Mouse (Mus musculus): ENCODE data around the gene Bach1. TPM values are rescaled to one million over a fixed set of nuclear protein-coding genes. Genes with fewer than 3 reads are reported as not detected.

Gene Bach1
- polyA plus RNA-seq, 1 experiment: 29.1 TPM

DNA sequence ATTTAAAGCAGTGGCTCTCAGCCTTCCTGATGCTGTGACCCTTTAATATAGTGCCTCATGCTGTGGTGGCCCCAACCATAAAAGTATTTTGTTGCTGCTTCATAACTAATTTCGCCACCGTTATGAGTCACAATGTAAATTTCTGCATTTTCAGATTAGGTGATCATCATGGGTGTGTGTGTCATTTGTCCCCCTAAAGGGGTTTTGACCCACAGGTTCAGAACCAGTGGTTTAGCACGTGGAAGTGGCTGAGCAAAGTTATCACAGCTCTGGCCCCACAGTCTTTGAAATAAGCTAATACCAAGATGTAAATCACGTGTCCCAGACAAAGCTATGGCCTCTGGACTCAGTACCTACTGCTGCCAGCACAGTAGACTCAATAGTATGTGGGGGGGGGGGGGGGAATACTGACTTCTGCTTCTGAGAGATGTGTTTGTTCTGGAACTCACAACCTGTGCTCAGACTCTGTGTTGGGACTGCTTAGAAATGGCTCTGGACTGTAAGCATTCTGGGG lies 36.2 kb downstream of the Bach1 start:
- peaks cover 7% of the 10 kb centered on the region; the same call in 1 of the 2 replicates for H3K4me1 ChIP-seq (ENCODE audit: control insufficient read depth, insufficient read depth, insufficient read length, low read length)
- 64% methylated on average over 4 of the region's 4 CpGs for WGBS
- H3K36me3 ChIP-seq (ENCODE audit: control insufficient read depth, insufficient read depth, low read length): peaks cover 21% of the 10 kb centered on the region
- no peak overlapping the region for H3K4me3 ChIP-seq (ENCODE audit: low read depth, low read length)
- H3K27ac ChIP-seq (ENCODE audit: insufficient read depth, low read depth, low read length): no peak overlapping the region
- TF ChIP-seq POLR2A (IDR thresholded peaks at IDR 0.05; ENCODE audit: low read depth, low read length) (no peak), CTCF (IDR thresholded peaks at IDR 0.05; ENCODE audit: extremely low read depth, insufficient read length, insufficient replicate concordance, low read depth, low read length) (no peak)
- H3K27me3 ChIP-seq (ENCODE audit: control insufficient read depth, insufficient read depth, low read length): no peaks in the 10 kb centered on the region

DNA sequence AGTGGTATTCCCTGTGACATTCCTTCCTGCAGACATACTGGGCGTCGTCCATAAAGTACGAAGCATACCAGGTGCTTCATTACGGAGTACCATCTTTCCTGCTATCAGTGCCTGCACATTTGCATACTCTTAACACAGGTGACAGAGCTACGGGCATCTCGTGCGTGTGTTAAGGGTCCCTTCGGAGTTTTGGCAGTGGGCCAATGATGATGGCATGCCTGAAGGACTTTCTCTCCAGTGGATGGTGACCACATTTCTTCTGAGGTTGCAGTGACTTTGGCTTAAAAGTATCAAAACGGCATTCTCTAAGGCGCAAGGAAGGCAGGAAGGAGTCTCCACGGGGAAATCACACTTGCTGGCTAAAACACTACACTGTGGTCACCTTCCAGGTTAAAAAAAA lies 37.4 kb downstream of the Bach1 start:
- peaks cover 17% of the 10 kb centered on the region; the same call in 1 of the 2 replicates for H3K4me1 ChIP-seq (ENCODE audit: control insufficient read depth, insufficient read depth, insufficient read length, low read length)
- 73% methylated on average over 11 of the region's 11 CpGs for WGBS

DNA sequence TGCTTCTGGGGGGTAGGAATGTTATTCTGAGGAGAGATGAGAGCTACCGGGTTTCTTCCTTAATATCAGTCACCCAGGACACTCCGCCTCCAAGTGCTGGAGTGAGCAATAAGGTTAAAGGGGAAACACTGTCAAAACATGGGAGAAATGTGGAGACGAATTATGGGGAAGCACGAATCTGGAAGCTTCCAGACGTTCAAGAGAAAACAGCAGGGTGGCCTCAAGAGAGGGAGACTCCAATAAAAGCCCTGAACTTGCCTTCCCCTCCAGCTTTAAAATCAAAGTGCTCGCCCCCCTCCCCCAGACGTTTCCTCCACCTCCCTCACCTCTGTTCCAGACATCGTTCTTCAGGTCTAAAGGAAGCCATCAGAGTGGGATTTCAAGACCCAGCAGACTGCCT lies 38.6 kb downstream of the Bach1 start:
- Histone ChIP-seq H3K36me3 (ENCODE audit: control insufficient read depth, insufficient read depth, low read length) (peaks cover 6% of the 10 kb centered on the region), H3K27ac (ENCODE audit: insufficient read depth, low read depth, low read length) (no peak overlapping the region), H3K27me3 (ENCODE audit: control insufficient read depth, insufficient read depth, low read length) (no peaks in the 10 kb centered on the region), H3K4me1 (ENCODE audit: control insufficient read depth, insufficient read depth, insufficient read length, low read length) (peaks cover 25% of the 10 kb centered on the region; the same call in 1 of the 2 replicates), H3K4me3 (ENCODE audit: low read depth, low read length) (no peak overlapping the region)
- no peak for TF ChIP-seq POLR2A (IDR thresholded peaks at IDR 0.05; ENCODE audit: low read depth, low read length)
- TF ChIP-seq CTCF (IDR thresholded peaks at IDR 0.05; ENCODE audit: extremely low read depth, insufficient read length, insufficient replicate concordance, low read depth, low read length): no peak
- WGBS: 72% methylated on average over 8 of the region's 8 CpGs

More for the DNA sequence above, 37.4 kb downstream of the Bach1 start:
- H3K27me3 ChIP-seq (ENCODE audit: control insufficient read depth, insufficient read depth, low read length): no peaks in the 10 kb centered on the region
- peaks cover 9% of the 10 kb centered on the region for H3K36me3 ChIP-seq (ENCODE audit: control insufficient read depth, insufficient read depth, low read length)
- H3K27ac ChIP-seq (ENCODE audit: insufficient read depth, low read depth, low read length): no peak overlapping the region
- H3K4me3 ChIP-seq (ENCODE audit: low read depth, low read length): no peak overlapping the region
- TF ChIP-seq POLR2A (IDR thresholded peaks at IDR 0.05; ENCODE audit: low read depth, low read length) (no peak), CTCF (IDR thresholded peaks at IDR 0.05; ENCODE audit: extremely low read depth, insufficient read length, insufficient replicate concordance, low read depth, low read length) (no peak)

DNA sequence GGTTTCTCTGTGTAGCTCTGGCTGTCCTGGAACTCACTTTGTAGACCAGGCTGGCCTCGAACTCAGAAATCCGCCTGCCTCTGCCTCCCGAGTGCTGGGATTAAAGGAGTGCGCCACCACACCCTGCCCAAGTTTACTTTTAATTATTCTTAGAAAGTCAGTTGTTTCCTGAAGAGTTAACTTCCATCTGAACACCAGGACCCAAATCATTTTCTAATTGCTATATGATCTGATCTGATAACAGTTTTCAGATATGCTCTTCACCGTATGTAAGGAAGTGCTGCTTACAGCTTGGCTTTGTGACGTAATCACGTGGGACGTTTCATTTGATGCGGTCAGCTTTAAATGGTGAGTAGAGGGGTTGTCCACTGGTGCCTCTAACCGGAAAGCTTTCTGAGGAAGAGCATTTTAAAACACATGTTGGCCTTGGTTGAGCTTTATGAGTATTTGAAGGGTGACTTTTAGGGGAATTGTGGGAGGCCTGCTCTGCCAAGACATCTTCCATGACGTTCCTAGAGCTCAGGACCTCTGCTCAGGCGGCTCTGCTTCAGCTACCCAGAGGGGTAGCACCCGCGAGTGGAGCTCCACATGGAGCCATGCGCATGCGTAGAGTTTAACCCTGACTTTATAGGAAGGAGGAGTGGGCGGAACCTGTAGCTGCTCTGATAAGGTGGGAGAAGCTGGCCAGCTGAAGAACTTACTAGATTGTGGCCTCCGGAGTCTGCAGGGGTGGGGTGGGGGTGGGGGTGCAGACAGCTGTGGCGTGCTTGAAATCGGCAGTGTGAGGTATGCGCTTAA lies 39.3 kb downstream of the Bach1 start:
- no peaks in the 10 kb centered on the region for H3K27me3 ChIP-seq (ENCODE audit: control insufficient read depth, insufficient read depth, low read length)
- H3K4me3 ChIP-seq (ENCODE audit: low read depth, low read length): no peak overlapping the region
- 87% methylated on average over 21 of the region's 21 CpGs for WGBS
- TF ChIP-seq POLR2A (IDR thresholded peaks at IDR 0.05; ENCODE audit: low read depth, low read length): no peak
- TF ChIP-seq CTCF (IDR thresholded peaks at IDR 0.05; ENCODE audit: extremely low read depth, insufficient read length, insufficient replicate concordance, low read depth, low read length): no peak
- peaks cover 25% of the 10 kb centered on the region; the same call in 1 of the 2 replicates for H3K4me1 ChIP-seq (ENCODE audit: control insufficient read depth, insufficient read depth, insufficient read length, low read length)
- no peak overlapping the region for H3K27ac ChIP-seq (ENCODE audit: insufficient read depth, low read depth, low read length)
- peaks cover 6% of the 10 kb centered on the region for H3K36me3 ChIP-seq (ENCODE audit: control insufficient read depth, insufficient read depth, low read length)

DNA sequence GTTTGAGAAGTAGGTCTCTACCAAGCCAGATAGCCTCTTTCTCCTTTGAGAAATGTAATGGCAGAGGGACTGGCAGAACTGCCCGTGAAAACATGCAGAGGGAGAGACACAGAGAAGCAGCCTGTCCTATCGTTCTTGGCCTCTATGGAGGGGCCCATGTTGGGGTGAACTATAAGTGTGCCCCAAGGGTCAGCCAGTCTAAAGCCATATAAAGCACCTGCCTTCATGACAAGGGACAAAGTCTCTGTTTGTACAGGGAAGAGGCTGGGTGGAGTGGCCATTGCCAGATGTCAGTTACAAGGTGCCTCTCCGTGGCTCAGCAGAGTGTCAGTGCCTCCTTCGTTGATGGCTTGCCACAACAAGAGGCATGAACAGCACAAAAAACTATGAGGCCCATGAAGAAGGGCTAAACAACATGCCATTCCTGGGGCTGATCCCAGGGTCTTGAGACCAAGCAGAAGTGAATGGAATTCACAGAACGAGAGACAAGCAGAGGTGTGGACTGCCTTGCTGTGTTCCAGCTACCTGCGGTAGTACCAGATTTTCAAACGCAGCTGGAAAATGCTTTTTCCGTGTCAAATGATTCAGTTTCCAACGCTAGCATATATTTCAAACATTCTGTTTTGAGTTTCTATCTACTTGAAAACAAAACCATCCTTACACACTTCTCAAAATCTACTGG lies 42.4 kb downstream of the Bach1 start:
- TF ChIP-seq CTCF (IDR thresholded peaks at IDR 0.05; ENCODE audit: extremely low read depth, insufficient read length, insufficient replicate concordance, low read depth, low read length): no peak
- peak; percentile 23; the same call in 1 of the 2 replicates for TF ChIP-seq POLR2A (IDR thresholded peaks at IDR 0.05; ENCODE audit: low read depth, low read length)
- 29% methylated on average over 9 of the region's 9 CpGs for WGBS
- H3K36me3 ChIP-seq (ENCODE audit: control insufficient read depth, insufficient read depth, low read length): no peaks in the 10 kb centered on the region
- H3K27ac ChIP-seq (ENCODE audit: insufficient read depth, low read depth, low read length): peak overlapping the region; percentile 68
- H3K27me3 ChIP-seq (ENCODE audit: control insufficient read depth, insufficient read depth, low read length): no peaks in the 10 kb centered on the region
- peaks cover 25% of the 10 kb centered on the region; the same call in 1 of the 2 replicates for H3K4me1 ChIP-seq (ENCODE audit: control insufficient read depth, insufficient read depth, insufficient read length, low read length)
- H3K4me3 ChIP-seq (ENCODE audit: low read depth, low read length): no peak overlapping the region

DNA sequence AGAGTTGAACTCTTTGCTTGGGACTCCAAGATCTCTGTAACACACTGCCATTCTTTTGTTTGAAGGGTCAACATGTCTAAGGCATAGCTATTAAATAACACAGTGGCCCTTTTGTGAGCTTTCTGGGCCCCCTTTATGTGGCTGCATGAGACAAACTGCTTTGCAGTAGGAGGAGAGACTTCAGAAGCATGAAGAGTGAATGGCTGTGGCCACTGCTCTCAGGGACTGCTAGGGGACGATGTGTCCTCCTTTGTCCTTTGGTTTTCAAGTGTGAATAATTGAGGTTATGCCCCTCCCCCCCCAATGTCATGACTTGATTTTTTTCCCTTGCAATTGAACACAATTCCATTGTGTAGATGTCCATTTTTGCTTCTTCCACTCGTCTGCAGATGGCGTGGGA lies 44.9 kb downstream of the Bach1 start:
- Histone ChIP-seq H3K4me3 (ENCODE audit: low read depth, low read length) (no peak overlapping the region), H3K4me1 (ENCODE audit: control insufficient read depth, insufficient read depth, insufficient read length, low read length) (peaks cover 25% of the 10 kb centered on the region; the same call in 1 of the 2 replicates), H3K36me3 (ENCODE audit: control insufficient read depth, insufficient read depth, low read length) (no peaks in the 10 kb centered on the region), H3K27me3 (ENCODE audit: control insufficient read depth, insufficient read depth, low read length) (no peaks in the 10 kb centered on the region), H3K27ac (ENCODE audit: insufficient read depth, low read depth, low read length) (no peak overlapping the region)
- TF ChIP-seq CTCF (IDR thresholded peaks at IDR 0.05; ENCODE audit: extremely low read depth, insufficient read length, insufficient replicate concordance, low read depth, low read length): no peak
- no peak for TF ChIP-seq POLR2A (IDR thresholded peaks at IDR 0.05; ENCODE audit: low read depth, low read length)
- 91% methylated on average over 3 of the region's 3 CpGs for WGBS

DNA sequence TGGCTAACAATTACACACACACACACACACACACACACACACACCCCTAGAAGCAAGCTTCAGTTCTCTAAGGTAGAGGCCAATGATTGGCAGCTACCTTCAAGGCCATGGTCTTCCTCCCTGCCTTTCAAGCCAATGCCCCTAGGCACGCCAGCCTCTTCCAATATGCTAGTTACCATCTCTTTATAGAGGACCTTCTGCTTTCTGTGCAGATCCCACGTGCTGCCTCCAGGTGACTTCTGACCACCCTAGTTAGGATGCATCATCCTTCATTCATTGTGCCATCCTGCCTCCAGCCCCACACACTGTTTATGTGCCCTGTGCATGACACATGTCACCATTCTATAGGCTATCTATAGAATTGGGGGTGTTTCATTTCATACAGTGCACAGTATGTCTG lies 45.6 kb downstream of the Bach1 start:
- WGBS: 91% methylated on average over 2 of the region's 2 CpGs
- no peak for TF ChIP-seq POLR2A (IDR thresholded peaks at IDR 0.05; ENCODE audit: low read depth, low read length)
- no peak for TF ChIP-seq CTCF (IDR thresholded peaks at IDR 0.05; ENCODE audit: extremely low read depth, insufficient read length, insufficient replicate concordance, low read depth, low read length)
- peaks cover 21% of the 10 kb centered on the region; the same call in 1 of the 2 replicates for H3K4me1 ChIP-seq (ENCODE audit: control insufficient read depth, insufficient read depth, insufficient read length, low read length)
- no peaks in the 10 kb centered on the region for H3K27me3 ChIP-seq (ENCODE audit: control insufficient read depth, insufficient read depth, low read length)
- no peak overlapping the region for H3K27ac ChIP-seq (ENCODE audit: insufficient read depth, low read depth, low read length)
- H3K36me3 ChIP-seq (ENCODE audit: control insufficient read depth, insufficient read depth, low read length): no peaks in the 10 kb centered on the region
- H3K4me3 ChIP-seq (ENCODE audit: low read depth, low read length): no peak overlapping the region
